Mouse (Mus musculus) gastrocnemius, postnatal 10 days (tissue): ENCODE results near the gene Ormdl3. TPM values are rescaled to one million over a fixed set of nuclear protein-coding genes. Genes with fewer than 3 reads are reported as not detected.
A peak's percentile ranks its signal among the peaks of the same experiment; 100 is the strongest.

ENCODE experiments used
- DNase-seq: peaks from one replicate; pipeline ENCODE4 v3.0.0; 2021; ENCODE audit warnings: mixed read lengths
- total RNA-seq, 2 experiments: library from RNA; stranded (reverse); gene quantifications; 2 replicates each; pipeline ENCODE4 v1.2.3; 2021

Ormdl3 gene
- total RNA-seq, 2 experiments from 2014 or later = 20.4 to 23.1 TPM

GRCm38 (mm10) chr11:98588833-98589281 is 1.7 kb upstream of the Ormdl3 start:
- DNase-seq = no peak

GRCm38 (mm10) chr11:98587684-98588546 is 747 bp upstream of the Ormdl3 start:
- DNase-seq = peak; percentile 48

- no peak for DNase-seq
Observed at GRCm38 (mm10) chr11:98586087-98586891, 879 bp downstream of the Ormdl3 start.

GRCm38 (mm10) chr11:98584629-98585177 is 2.5 kb downstream of the Ormdl3 start:
- DNase-seq = no peak

GRCm38 (mm10) chr11:98584146-98584545 is 3.0 kb downstream of the Ormdl3 start:
- DNase-seq = no peak

GRCm38 (mm10) chr11:98583571-98583970 is 3.6 kb downstream of the Ormdl3 start:
- no peak for DNase-seq

GRCm38 (mm10) chr11:98583265-98583552 is 4.0 kb downstream of the Ormdl3 start:
- DNase-seq = no peak

GRCm38 (mm10) chr11:98582551-98583264 is 4.5 kb downstream of the Ormdl3 start:
- DNase-seq = no peak

GRCm38 (mm10) chr11:98582030-98582388 is 5.2 kb downstream of the Ormdl3 start:
- no peak for DNase-seq

GRCm38 (mm10) chr11:98581286-98582029 is 5.7 kb downstream of the Ormdl3 start:
- DNase-seq = no peak

GRCm38 (mm10) chr11:98580301-98581121 is 6.7 kb downstream of the Ormdl3 start:
- DNase-seq = no peak

GRCm38 (mm10) chr11:98577776-98578175 is 9.4 kb downstream of the Ormdl3 start:
- DNase-seq = no peak

GRCm38 (mm10) chr11:98569461-98569860 is 17.7 kb downstream of the Ormdl3 start:
- no peak for DNase-seq

GRCm38 (mm10) chr11:98568326-98568725 is 18.8 kb downstream of the Ormdl3 start:
- no peak for DNase-seq

- DNase-seq = no peak
Observed at GRCm38 (mm10) chr11:98563921-98564414, 23.2 kb downstream of the Ormdl3 start.

GRCm38 (mm10) chr11:98563025-98563424 is 24.1 kb downstream of the Ormdl3 start:
- no peak for DNase-seq

GRCm38 (mm10) chr11:98560942-98561341 is 26.2 kb downstream of the Ormdl3 start:
- DNase-seq = no peak

- DNase-seq = no peak
Observed at GRCm38 (mm10) chr11:98555124-98555700, 32.0 kb downstream of the Ormdl3 start.

- no peak for DNase-seq
Observed at GRCm38 (mm10) chr11:98553966-98554365, 33.2 kb downstream of the Ormdl3 start.
